Mouse (Mus musculus) kidney, embryonic 14.5 days (tissue): ENCODE measurements at regions not wholly inside any gene's neighbourhood (a gene's known extent, or its start where the extent isn't known, plus 50 kb on each side); places are given as distances from the start of the nearest gene placed in this dataset.

Experiments
- ATAC-seq: fragments of 200-750 bp; cut with Nextera tagmentation; 2 replicates; pipeline ENCODE4 v1.8.0; 2017; ENCODE audit warnings: moderate number of reproducible peaks, mild to moderate bottlenecking, moderate TSS enrichment, moderate library complexity; ENCODE audit not compliant: low FRiP score, low TSS enrichment
- H3K27ac ChIP-seq: fragments of 300-500 bp; sonication (generic); 2 replicates; pipeline ENCODE4 v1.5.1; 2014; ENCODE audit warnings: low read depth, mild to moderate bottlenecking, low read length, moderate library complexity, mixed read lengths
- H3K27me3 ChIP-seq: fragments of 300-500 bp; sonication (generic); 2 replicates; pipeline ENCODE4 v1.6.1; 2014; ENCODE audit warnings: mild to moderate bottlenecking, low read length; ENCODE audit not compliant: control insufficient read depth, insufficient read depth
- H3K36me3 ChIP-seq: fragments of 300-500 bp; sonication (generic); 2 replicates; pipeline ENCODE4 v1.6.1; 2014; ENCODE audit warnings: low read length, mixed read lengths; ENCODE audit not compliant: control insufficient read depth, insufficient read depth
- H3K4me1 ChIP-seq: fragments of 300-500 bp; sonication (generic); 2 replicates; pipeline ENCODE4 v1.6.1; 2014; ENCODE audit warnings: low read length, mixed read lengths; ENCODE audit not compliant: control insufficient read depth, insufficient read depth
- H3K4me2 ChIP-seq: fragments of 300-500 bp; sonication (generic); replicated peaks from 2 replicates; pipeline ENCODE4 v1.6.1; 2014; ENCODE audit warnings: low read depth, mild to moderate bottlenecking, low read length
- H3K4me3 ChIP-seq: fragments of 300-500 bp; sonication (generic); 2 replicates; pipeline ENCODE4 v1.5.1; 2014; ENCODE audit warnings: mild to moderate bottlenecking, low read length
- H3K9ac ChIP-seq: fragments of 300-500 bp; sonication (generic); 2 replicates; pipeline ENCODE4 v1.6.1; 2014; ENCODE audit warnings: low read depth, mild to moderate bottlenecking, low read length, moderate library complexity
- H3K9me3 ChIP-seq: fragments of 300-500 bp; sonication (generic); 2 replicates; pipeline ENCODE4 v1.6.1; 2016; ENCODE audit warnings: low read length; ENCODE audit not compliant: control insufficient read depth
- WGBS: fragments of 180-500 bp; shearing (Covaris S2); extraction: QIAGEN DNeasy Blood & Tissue Kit; methylation state at CpG from one replicate; pipeline ENCODE4 v1.1.7; 2014; 5-methylcytosine and 5-hydroxymethylcytosine counted together

- Histone ChIP-seq H3K9ac (no peak overlapping the region), H3K27me3 (no peaks in the 10 kb centered on the region), H3K27ac (no peak overlapping the region), H3K9me3 (no peaks in the 10 kb centered on the region), H3K4me3 (no peak overlapping the region), H3K4me1 (peaks cover 6% of the 10 kb centered on the region; the same call in 1 of the 2 replicates), H3K4me2 (no peak overlapping the region), H3K36me3 (no peaks in the 10 kb centered on the region)
- 20% methylated on average over 6 of the region's 6 CpGs for WGBS
- peak; percentile 79 for ATAC-seq
Measured at GRCm38 (mm10) chr6:117105182-117105589, 63.1 kb upstream of the Cxcl12 start.

- Histone ChIP-seq H3K4me1 (peaks cover 5% of the 10 kb centered on the region; the same call in 1 of the 2 replicates), H3K9ac (no peak overlapping the region), H3K9me3 (no peaks in the 10 kb centered on the region), H3K36me3 (no peaks in the 10 kb centered on the region), H3K27ac (no peak overlapping the region), H3K4me3 (no peak overlapping the region), H3K27me3 (no peaks in the 10 kb centered on the region), H3K4me2 (no peak overlapping the region)
- 42% methylated on average over 3 of the region's 3 CpGs for WGBS
- ATAC-seq = no peak
Measured at GRCm38 (mm10) chr6:117110291-117110690, 58.0 kb upstream of the Cxcl12 start.

GRCm38 (mm10) chr6:117114859-117115258 lies 53.5 kb upstream of the Cxcl12 start:
- no peak overlapping the region for H3K4me3 ChIP-seq
- H3K9ac ChIP-seq = no peak overlapping the region
- H3K4me2 ChIP-seq = no peak overlapping the region
- 61% methylated on average over 8 of the region's 8 CpGs for WGBS
- H3K4me1 ChIP-seq = 0 out of 2 replicates have a peak, but pooled peaks cover 5% of the 10 kb centered on the region
- no peak for ATAC-seq
- H3K36me3 ChIP-seq = no peaks in the 10 kb centered on the region
- no peaks in the 10 kb centered on the region for H3K27me3 ChIP-seq
- no peaks in the 10 kb centered on the region for H3K9me3 ChIP-seq
- no peak overlapping the region for H3K27ac ChIP-seq

- Histone ChIP-seq H3K4me2 (no peak overlapping the region), H3K36me3 (no peaks in the 10 kb centered on the region), H3K4me3 (no peak overlapping the region), H3K9me3 (no peaks in the 10 kb centered on the region), H3K9ac (no peak overlapping the region), H3K27me3 (no peaks in the 10 kb centered on the region), H3K4me1 (0 out of 2 replicates have a peak, but pooled peaks cover 5% of the 10 kb centered on the region), H3K27ac (no peak overlapping the region)
- ATAC-seq = no peak
- whole genome bisulfite sequencing = 89% methylated on average over 3 of the region's 3 CpGs
Measured at GRCm38 (mm10) chr6:117118081-117118480, 50.3 kb upstream of the Cxcl12 start.
